Mouse (Mus musculus) spleen, adult 18-20 months (tissue): ENCODE results near the gene Spink4.
A peak's percentile ranks its signal among the peaks of the same experiment; 100 is the strongest.

ENCODE experiments used
- DNase-seq, 2 experiments: peaks; one replicate each; pipeline ENCODE4 v3.0.0; 2022; ENCODE audit warnings: mixed read lengths in 2 of 2

Gene Spink4

DNA sequence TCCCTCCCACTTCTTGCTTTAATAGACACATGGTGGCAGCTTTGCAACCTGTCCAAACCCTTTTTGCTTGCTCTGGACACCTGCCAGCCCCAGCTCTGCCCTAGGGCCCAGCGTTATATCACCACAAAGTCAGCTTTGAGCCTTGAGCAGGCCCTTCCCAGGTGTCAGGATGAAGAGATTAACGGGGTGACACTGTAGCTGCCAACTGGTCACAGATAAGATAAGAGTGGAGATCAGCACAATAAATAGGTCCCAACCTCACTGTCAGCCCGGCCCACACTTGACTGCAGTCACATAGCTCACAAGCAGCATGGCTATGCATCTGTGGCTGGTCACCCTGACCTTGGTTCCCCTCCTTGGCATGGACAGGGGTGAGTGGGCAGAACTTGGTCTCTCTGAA is at the start of gene Spink4:
Spink4 (plus strand) TSS at position 268 of the 400 bp plus-strand sequence.
- no peak for DNase-seq

DNA sequence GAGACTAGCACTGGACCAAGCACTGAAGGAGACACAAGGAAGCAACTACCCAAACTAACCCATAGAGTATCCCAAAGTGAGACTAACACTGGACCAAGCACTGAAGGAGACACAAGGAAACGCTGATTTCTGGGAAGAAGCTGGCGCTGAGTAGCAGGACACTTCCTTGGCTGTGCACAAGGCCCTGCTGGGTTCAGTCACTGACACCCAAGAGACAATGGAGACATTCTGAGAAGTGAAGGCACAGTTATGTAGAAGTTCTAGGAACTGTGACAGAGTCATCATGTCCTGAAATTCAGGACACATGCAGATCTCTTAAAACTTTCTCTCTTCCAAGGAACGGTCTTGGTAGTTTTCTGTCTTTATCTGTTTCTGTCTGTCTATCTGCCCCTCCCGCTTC is 49.6 kb upstream of the Spink4 start:
- DNase-seq, result no peak

DNA sequence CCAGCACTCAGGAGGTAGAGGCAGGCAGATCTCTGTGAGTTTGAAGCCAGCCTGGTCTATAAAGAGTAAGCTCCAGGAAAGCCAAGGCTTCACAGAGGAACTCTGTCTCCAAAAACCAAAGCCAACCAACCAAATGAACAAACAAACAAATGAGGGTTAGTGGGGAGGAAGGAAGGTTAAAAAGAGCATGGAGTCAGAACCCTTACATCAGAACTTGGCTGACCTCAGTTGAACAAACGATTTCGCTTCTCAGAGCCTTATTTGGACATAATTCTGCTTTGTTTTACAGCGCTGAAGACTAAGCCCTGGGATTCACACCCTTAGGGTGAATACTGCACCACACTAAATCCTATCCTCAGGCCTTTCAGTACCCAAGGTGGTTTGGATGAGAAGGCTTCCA is 47.7 kb upstream of the Spink4 start:
- no peak for DNase-seq

DNA sequence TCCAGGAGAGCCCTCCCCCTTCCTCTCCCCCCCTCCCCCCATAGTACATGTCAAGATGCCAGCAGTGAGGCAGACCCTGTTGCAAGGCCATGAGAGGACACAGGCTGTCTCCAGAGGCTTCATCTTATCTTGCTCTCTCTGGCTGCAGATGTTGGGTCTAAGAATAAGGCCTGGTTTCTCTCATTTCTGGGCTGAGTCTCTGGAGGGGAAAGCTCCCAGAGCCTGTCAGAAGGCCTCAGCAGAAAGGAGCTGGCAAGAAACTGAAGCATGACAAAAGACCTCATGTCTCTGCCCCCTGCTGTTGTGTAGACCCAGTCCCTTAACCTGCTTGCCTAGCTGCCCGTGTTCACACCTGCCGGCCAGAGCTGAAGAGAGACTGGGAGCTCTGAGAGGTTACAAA is 46.5 kb upstream of the Spink4 start:
- no peak for DNase-seq

DNA sequence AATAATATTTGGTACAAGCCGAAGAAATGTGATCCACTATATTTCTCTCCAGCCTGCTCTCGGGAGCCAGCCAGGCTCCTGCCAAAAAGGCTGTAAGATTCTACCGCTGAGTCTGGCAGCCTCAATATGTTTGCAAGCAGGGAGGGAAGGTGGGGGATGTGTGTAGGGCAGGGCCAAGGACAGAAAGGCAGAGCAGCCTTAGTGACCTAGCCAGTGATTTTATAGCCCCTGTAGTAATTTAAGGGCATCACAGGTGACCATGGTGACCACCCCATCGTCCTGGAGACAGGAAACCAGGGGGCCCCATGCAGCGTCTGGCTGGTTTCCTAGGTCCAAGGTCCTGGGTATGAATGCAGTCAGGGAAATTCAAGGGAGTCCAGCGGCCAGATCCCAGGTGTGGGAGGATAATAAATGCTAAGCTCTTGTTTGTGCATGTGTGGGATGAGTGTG is 45.7 kb upstream of the Spink4 start:
- DNase-seq, result no peak

DNA sequence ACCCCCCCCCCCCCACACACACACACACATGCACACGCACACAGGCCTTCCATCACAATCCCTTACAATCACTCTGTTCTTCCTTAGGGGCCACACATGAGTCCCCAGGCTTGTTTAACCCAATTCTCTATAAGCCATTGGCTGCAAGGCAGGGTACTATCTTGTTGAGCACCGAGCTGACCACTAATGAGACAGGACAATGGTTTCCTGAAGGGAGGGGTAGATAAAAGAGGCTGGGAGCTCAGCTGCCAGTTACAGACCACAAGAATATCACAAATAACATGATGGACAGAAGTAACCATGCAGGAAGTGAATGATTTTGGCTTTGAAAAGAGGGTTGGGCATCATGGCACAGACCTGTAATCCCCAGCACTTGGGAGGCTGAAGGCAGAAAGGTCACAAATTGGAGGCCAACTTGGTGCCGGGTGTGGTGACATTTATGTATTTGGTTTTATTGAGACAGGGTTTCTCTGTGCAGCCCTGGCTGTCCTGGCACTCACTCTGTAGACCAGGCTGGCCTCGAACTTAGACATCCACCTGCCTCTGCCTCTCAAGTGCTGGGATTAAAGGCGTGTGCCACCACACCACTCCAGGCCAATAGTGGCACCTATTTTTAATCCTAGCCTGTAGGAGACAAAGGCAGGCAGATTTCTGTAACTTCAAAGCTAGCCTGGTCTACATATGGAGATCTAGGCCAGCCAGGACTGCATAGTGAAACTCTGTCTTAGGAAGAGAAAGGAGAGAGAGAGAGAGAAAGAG is 44.9 kb upstream of the Spink4 start:
- no peak for DNase-seq

DNA sequence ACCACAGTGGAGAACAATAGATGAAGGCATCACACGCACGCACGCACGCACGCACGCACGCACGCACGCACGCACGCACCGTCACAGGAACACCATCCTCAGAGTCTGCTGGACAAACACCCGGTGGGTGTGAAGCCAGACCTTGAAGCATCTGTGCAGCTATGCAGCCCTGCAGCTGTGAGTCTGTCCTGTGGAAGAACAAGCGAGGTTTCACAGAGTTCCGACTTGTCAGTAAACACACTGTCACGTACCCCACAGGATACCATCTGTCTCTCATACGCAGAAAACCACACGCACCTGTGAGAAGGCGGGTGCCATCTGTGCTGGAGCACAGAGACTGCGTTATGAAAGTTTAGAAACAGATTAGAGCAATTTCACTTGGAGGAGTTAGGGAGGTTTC is 44.0 kb upstream of the Spink4 start:
- peak; percentile 26 to 43 for DNase-seq

DNA sequence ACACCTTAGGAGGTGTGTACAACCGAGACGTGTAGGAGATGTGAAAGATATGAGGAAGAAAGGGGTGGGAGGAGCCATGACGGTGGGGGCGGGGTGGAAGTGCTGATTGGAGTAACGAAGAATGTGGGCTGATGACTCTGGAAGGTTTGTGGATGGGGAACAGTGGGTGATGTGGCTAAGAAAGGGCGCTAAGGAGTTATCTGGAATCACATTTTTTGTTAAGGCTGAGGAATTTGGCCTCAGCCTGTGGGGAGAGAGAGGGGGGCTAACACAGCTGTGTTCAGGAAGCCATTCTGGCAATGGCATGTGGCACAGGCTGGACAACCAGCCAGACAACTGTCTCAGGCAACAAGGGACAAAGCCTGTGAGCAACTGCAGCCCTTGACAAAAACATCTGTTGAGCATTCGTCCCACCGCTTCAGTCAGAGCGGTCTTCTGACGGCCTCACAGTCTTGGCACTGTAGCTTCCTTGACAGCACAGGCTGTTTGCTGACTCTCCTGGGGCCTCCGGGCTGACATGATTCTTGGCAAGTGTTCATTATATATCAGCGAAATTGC is 43.0 kb upstream of the Spink4 start:
- peak in 1 of 2 experiments; percentile 48 for DNase-seq

DNA sequence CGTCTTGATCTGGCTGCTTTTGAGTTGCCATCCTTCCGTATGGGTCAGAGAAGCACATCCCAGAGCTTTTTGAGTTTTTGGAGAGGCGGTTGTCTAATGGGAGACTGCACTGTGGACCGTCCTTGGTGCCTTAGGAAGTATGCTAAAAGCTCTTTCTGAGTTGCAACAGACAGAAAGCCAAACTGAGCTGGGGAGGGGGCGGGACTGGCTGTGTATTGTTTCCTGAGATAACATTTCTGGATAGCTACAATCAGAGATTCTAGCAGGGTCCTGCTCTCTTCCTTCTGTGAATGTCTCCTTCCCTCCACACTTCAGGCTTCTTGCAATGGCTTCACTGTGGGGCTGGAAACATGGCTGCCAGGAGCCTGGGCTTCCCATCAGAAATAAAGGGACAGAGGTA is 42.3 kb upstream of the Spink4 start:
- DNase-seq, result no peak

DNA sequence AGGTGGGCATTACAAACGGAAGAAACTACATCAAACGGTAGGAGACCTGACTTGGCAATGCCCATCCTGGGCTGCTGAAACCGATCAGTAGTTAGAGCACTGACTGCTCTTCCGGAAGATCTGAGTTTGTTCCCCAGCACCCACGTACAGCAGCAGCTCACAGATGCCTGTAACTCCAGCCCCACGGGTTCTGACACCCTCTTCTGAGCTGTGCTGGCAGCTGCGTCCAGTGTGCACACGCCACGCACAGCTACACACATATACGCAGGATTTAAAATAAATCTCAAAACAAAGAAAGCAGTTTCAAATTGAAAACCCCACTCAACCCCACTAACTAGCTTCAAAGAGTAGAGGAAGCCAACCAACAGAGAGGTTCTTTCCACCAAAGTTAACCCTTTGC is 36.7 kb upstream of the Spink4 start:
- DNase-seq, result no peak

DNA sequence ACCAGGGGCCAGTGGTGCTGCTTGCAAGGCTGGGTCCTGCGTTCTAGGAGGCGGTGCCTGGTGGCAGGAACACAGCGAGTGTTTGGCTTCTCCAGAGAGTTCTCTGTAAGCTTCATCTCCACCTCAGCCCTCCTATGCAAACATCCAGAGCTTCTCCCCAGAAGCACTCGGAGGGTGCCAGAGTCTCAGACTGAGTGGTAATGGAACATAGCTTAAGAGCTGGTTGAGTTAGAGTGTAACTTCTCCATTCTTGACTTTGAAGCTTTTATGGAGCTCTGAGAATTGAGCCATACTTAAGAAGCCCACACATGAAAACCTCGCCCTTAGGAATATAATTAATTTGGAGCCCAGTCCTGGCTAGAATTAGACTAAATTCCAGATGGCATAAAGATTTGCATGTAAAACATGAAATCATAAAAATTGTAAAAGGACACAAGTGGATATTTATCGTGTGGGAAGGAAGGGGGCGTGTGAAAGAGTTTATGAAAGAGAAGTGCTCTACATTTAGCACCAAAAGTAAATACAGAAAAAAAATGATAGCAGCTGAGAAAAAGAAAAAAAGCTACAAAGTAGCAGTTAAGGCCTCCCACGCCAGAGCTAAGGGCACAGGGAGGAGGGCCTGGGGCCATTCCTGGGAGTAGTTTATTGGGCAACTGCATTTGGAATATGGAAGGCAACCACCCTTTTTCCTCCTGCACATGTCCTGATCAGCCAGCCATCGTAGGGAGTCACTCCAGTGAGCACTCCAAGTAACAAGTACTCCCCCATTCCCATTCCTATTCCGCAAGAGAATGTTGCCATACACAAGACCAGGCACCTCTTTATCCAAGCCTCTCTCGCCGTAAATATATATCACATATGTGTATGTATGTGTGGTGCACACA is 35.3 kb upstream of the Spink4 start:
- no peak for DNase-seq

DNA sequence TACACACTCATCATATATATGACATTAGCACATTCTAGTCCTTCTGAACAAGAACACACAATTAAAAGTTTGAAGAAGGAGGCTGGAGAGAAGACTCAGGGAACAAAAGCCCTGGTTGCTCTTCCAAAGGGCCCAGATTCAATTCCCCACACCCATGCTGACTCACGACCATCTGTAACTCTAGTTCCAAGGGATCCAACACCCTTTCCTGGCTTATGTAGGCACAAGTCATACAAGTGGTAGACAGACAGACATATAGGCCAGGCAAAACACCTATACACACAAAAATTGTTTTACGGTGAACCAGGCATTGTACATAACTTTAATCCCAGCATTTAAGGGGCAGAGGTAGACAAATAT is 34.7 kb upstream of the Spink4 start:
- DNase-seq, result no peak

DNA sequence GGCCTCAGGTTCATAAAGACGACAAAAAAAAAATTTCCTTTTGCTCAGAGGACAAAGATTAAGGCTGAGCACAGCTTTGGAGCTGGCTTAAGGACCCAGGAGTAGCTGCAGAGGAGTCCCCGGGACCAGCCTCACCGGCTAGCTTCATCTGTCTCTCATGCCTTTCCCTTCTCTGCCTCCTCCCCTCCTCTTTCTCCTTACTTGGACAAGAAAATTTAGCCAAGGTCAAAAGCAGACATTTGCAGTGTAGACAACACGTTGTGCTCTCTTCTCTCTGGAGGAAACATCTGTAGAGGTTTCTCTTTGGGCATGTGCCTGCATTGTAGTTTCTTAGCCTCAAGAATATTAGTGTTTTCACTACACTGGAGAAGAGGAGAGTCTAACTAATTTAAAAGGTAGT is 34.0 kb upstream of the Spink4 start:
- no peak for DNase-seq

DNA sequence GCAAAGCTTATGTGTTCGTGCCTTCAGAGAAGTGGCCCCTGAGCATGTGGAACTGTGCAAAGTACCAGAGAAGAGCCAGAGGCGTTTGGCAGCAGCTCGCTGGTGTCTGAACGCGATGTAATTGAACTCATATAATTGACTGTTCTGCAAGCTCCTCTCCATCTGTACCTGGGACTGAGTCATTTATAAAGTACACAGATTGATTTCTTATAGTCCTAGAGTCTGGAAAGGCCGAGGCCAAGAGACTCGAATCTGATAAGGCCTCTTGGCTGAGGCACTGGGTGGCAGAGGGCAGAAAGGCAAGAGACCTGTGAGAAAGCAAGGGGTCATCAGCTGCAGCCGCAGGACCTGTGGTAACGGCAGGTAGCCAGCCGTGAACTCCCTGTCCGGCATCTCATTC is 31.0 kb upstream of the Spink4 start:
- no peak for DNase-seq

DNA sequence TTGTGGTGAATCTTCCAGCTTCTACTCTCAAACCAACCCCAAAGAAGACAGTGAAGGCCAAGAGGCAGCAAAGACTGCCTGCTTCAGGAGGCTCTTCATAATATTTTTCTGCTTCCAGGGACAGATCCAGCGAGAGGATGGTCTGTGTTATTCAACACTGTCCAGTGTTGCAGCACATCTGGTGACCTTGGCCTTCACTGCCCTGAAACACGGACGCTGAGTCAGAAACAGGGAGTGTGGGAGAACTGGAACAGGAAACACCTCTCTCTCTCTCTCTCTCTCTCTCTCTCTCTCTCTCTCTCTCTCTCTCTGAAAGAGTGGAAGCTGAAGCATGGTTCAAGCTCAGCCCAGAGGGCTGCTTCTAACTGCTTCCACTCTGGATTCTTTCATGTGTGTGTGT is 30.6 kb upstream of the Spink4 start:
- no peak for DNase-seq

DNA sequence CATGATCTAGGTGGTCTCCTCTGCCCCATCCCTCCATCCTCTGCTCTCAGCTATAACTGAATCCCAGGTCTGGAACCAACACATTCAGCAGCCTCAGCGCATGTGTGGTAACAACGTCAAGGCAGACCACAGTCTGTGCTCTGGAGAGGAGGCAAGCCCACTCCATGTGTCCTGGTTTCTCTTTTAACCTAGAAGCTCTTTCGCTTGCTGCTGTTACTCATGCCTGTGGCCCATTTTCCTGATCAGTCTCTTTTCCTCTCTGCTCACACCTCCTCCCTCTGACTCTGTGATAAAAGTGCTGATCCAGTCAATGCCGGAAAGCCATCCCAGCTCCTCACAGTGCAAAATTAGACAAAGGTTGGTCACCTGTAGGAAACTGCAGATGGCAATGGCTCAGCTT is 29.9 kb upstream of the Spink4 start:
- DNase-seq, result no peak

DNA sequence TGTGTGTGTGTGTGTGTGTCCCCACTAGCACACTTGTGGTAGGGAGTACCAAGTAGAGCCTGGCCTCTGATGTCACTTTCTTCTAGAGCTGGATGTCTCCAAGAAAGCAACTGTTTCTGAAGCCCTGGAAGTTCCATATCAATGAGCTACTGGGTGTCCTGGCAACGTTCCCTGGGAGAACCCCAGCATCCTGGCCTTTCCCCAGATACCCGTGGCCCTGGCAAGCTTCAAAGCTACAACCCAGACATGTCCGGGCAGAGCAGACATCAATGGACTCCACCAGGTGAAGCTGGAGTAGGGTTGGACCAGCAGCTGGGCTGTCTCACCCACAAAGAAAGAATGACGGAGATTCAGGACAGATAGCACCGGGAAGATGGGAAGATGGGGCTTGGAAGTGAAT is 28.6 kb upstream of the Spink4 start:
- DNase-seq, result no peak

DNA sequence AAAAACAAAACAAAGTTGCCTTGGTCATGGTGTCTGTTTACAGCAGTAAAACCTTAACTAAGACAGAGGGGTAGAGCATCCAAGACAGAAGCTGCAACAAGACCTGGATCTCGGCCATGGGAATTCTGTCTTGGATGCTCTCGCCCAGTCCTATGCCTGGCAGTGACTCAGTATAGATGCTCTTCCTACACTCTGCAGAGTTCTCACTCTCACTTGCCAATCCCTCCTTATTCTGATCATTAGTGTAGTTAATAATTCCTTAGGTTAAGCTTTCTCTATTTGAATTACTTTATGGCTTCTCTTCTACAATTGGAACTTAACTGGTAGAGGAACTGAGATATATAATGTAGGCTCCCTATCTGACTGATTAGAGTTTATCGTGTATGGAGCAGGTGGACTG is 24.7 kb upstream of the Spink4 start:
- no peak for DNase-seq

DNA sequence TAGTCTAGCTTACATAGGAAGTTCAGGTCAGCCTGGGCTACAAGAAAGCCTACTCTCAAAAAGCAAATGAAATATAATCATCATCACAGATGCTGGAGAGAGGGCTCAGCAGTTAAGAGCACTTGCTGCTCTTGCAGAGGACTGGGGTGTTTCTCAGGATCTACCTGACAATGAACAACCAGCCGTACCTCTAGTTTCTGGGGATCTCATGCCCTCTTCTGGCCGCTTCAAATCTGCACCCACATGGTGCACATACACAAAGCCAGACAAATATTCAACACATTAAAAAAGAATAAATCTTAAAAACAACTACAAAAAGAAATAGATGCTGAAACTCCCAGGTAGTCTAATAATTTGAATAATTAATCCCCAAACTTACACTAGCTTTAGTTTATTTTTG is 24.2 kb upstream of the Spink4 start:
- DNase-seq, result no peak

DNA sequence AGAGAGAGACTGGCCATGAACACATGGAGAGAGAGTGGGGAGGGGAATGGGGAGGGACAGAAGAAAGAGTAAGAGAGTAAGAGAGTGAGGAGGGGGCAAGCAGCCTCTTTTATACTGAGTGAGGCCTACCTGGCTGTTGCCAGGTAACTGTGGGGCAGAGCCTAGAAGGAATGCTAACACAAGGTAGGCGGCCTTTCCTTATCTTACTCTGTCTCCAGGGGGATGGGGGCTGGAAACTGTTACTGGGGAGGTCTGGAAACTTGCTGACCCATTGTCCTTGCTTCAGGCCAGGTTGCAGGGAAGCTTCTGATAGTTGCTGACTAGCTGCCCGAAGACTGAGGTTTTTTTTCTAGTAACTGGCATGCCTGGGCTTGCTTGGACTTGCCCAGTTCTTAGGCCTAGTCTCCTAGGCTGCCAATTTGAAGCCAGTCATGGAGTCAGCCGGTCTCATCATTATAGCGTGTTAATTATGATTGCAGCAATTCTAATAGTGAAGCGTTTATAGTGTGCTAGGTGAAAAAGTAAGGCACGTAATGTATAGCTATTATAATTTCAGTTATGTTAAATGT is 21.3 kb upstream of the Spink4 start:
- no peak for DNase-seq

DNA sequence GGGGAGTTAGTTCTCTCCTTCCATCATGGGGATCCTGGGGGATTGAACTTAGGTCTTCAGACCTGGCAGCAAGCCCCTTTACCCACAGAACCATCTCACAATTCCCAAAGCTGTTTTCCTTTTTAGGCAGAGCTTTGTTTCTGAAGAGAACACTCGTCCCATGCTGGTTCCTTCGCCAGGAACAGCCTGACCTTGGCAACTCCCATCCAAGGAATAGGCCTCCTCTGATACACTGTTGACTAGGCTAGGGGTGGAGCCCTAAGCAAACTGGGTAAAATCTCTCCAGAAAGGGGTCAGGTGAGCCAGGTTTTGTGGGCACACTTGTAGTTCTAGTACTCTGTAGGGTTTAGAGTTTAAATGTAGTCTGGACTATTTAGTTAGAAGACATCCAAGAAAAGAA is 20.6 kb upstream of the Spink4 start:
- DNase-seq, result no peak

DNA sequence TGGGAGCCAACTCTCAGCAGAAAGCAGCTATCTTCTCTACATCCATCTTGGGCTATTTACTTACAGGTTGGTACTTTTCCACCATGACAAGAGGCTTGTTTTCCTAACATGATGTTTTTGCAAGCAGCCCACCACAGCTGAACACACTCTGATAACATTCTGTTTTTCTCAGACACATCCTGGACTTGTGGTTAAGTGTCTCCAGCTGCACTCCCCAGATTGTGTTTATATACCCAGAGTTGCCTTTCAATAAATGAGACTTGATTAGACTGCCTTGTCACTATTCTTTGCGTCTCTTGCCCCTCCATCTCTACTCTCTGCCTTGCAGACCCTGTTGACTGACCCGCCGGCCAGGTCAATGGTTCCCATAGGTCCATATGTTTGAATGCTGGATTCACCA is 19.8 kb upstream of the Spink4 start:
- no peak for DNase-seq

DNA sequence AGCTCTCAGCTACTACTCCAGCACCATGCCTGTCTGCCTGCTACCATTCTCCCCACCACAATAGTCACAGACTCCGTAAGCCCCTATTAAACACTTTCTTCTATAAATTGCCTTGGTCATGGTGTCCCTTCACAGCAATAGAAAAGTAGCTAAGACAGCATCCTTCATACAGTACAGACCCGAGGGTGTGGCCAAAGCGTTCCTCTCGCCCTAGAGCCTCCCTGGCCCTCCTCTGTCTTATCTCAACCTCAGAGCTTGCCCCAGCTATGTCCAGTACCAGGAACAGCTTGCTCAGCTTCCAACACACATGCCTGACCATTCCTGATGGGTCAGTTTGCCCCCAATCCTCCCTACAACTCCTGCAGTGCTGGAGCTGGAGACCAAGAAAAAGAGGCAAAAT is 19.2 kb upstream of the Spink4 start:
- DNase-seq, result no peak

DNA sequence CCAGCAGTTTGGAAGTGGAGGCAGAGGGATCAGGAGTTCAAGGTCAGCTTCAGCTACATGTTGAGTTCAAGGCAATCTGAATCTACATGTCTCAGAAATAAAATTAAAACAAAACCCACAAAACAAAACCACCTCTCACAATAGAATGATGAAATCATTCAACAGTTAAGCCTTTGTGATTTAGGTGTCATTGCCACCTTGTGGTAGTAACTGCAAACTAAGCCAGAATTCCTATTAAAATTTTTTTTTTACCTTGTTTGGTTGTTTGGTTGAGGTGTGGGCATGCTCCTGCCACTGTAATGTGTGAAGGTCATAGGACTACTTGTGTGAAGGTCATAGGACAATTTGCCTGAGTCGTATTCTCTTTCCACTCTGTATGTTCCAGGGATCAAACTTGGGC is 13.6 kb upstream of the Spink4 start:
- DNase-seq, result no peak
